In the genomic region with DNA sequence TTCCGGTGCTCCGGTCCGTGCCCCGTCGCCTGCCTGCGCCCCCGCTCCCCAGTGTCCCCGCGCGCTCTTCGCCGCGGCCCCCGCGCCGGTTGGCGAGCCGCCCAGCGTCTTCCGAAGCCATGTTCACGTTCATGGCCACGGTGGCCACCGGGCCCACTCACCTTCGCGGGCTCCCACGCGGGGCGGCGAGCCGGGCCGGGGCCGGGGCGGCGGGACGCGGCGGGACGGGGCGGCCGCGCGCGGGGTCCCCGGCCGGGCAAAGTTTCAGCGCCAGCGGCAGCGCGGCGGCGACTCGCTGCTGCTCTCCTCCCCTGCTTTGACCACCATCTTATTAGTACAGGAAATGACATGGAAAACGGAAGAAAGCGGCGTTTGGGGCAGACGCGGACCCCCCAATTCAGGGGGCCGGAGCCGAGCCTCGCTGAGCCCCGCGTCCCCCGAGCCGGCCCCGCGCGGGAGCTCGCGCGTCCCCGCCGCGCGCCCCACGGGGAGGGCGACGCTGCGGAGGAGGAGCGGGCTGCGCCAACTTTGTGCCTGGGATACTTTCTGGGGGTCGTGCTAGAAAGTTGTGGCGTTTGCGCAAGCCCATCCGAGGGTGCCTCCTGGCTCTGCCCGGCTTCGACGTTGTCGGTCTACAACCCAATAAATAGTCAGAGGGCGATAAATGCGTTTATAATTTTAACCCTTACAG, we compare ENCODE assay signal across 8 mouse cellular contexts. TPM values are rescaled to one million over a fixed set of nuclear protein-coding genes. Genes with fewer than 3 reads are reported as not detected.
DNase-seq lines count a peak whose midpoint lies in the region; ATAC-seq and TF ChIP-seq lines count a peak whose summit lies in the region.

A gene (minus strand): TSS at position 350 of the 691 bp plus-strand sequence.

- peak; percentile 59 for ATAC-seq in forebrain, embryonic 14.5 days
- peak; percentile 22; the same call in 1 of the 2 replicates for ATAC-seq in kidney, embryonic 16.5 days (ENCODE audit: low FRiP score, low TSS enrichment)
- ATAC-seq in liver, embryonic 15.5 days (ENCODE audit: insufficient read depth): no peak; the same call in none of the 2 replicates

- H3K4me1 ChIP-seq in lung, adult 2 months (ENCODE audit: control insufficient read depth, insufficient read depth, low read length): peaks cover 15% of the 10 kb centered on the region
- H3K4me1 ChIP-seq in forebrain, embryonic 14.5 days (ENCODE audit: control insufficient read depth, insufficient read depth, low read length): peaks cover 9% of the 10 kb centered on the region
- peaks cover 50% of the 10 kb centered on the region for H3K4me1 ChIP-seq in kidney, embryonic 16.5 days (ENCODE audit: insufficient read depth, low read length)
- H3K4me1 ChIP-seq in liver, embryonic 15.5 days (replicated peaks): peaks cover 28% of the 10 kb centered on the region
- peaks cover 23% of the 10 kb centered on the region for H3K4me1 ChIP-seq in olfactory bulb, adult 2 months (ENCODE audit: control insufficient read depth, insufficient read depth, low read length)

- H3K9me3 ChIP-seq in forebrain, embryonic 14.5 days (replicated peaks; ENCODE audit: control insufficient read depth, low read length): no peaks in the 10 kb centered on the region
- no peaks in the 10 kb centered on the region for H3K9me3 ChIP-seq in kidney, embryonic 16.5 days (ENCODE audit: low read length)
- H3K9me3 ChIP-seq in liver, embryonic 15.5 days (replicated peaks): no peaks in the 10 kb centered on the region

- H3K36me3 ChIP-seq in forebrain, embryonic 14.5 days (ENCODE audit: control insufficient read depth, insufficient read depth, low read length): no peaks in the 10 kb centered on the region
- H3K36me3 ChIP-seq in kidney, embryonic 16.5 days (ENCODE audit: insufficient read depth, low read length): no peaks in the 10 kb centered on the region
- no peaks in the 10 kb centered on the region for H3K36me3 ChIP-seq in liver, embryonic 15.5 days (replicated peaks)

- no peaks in the 10 kb centered on the region for H3K27me3 ChIP-seq in forebrain, embryonic 14.5 days (replicated peaks; ENCODE audit: control insufficient read depth, insufficient read depth, low read length)
- H3K27me3 ChIP-seq in kidney, embryonic 16.5 days (ENCODE audit: insufficient read depth, low read length): no peaks in the 10 kb centered on the region
- peaks cover 40% of the 10 kb centered on the region for H3K27me3 ChIP-seq in liver, embryonic 15.5 days

- TF ChIP-seq CTCF in lung, adult 2 months (IDR thresholded peaks at IDR 0.05; ENCODE audit: insufficient read depth, low read length): no peak
- no peak for TF ChIP-seq CTCF in olfactory bulb, adult 2 months (IDR thresholded peaks at IDR 0.05; ENCODE audit: insufficient read depth, low read depth, low read length)

- peak within 1 kb of the TSS; percentile 92 for H3K27ac ChIP-seq in forebrain, embryonic 14.5 days (ENCODE audit: low read depth, low read length)
- peak within 1 kb of the TSS; percentile 97 for H3K27ac ChIP-seq in kidney, embryonic 16.5 days (ENCODE audit: low read length)
- peak within 1 kb of the TSS; percentile 76 for H3K27ac ChIP-seq in liver, embryonic 15.5 days (replicated peaks)
- H3K27ac ChIP-seq in olfactory bulb, adult 2 months (ENCODE audit: insufficient read depth, low read depth, low read length): peak within 1 kb of the TSS; percentile 75

- no peak for DNase-seq in lung, adult 2 months
- DNase-seq in lung, postnatal 25 days (ENCODE audit: low spot score): no peak
- peak; percentile 70 to 89 for DNase-seq in adrenal gland, adult (ENCODE audit: inconsistent age in 2 of 2, low spot score in 1 of 2)
- DNase-seq in forebrain, embryonic 14.5 days (ENCODE audit: low spot score): peak; percentile 62
- no peak for DNase-seq in gastrocnemius, postnatal 4 days (ENCODE audit: low spot score in 2 of 2)

- peak within 1 kb of the TSS; percentile 74 for H3K4me2 ChIP-seq in forebrain, embryonic 14.5 days (ENCODE audit: low read length)
- peak within 1 kb of the TSS; percentile 88 for H3K4me2 ChIP-seq in kidney, embryonic 16.5 days (replicated peaks; ENCODE audit: low read depth, low read length)
- H3K4me2 ChIP-seq in liver, embryonic 15.5 days: peak within 1 kb of the TSS; percentile 87

- H3K4me3 ChIP-seq in lung, adult 2 months (replicated peaks; ENCODE audit: extremely low read depth, low read depth, low read length): peak within 1 kb of the TSS; percentile 95
- peak within 1 kb of the TSS; percentile 76 for H3K4me3 ChIP-seq in forebrain, embryonic 14.5 days (ENCODE audit: low read depth, low read length)
- H3K4me3 ChIP-seq in kidney, embryonic 16.5 days (ENCODE audit: low read length): peak within 1 kb of the TSS; percentile 87
- peak within 1 kb of the TSS; percentile 76 for H3K4me3 ChIP-seq in liver, embryonic 15.5 days (replicated peaks)
- H3K4me3 ChIP-seq in olfactory bulb, adult 2 months (ENCODE audit: insufficient read depth, low read depth, low read length): peak within 1 kb of the TSS; percentile 92

- peak within 1 kb of the TSS; percentile 95 for H3K9ac ChIP-seq in forebrain, embryonic 14.5 days (ENCODE audit: low read length)
- H3K9ac ChIP-seq in kidney, embryonic 16.5 days (replicated peaks; ENCODE audit: low read length): peak within 1 kb of the TSS; percentile 100
- peak within 1 kb of the TSS; percentile 84 for H3K9ac ChIP-seq in liver, embryonic 15.5 days

- TF ChIP-seq POLR2A in lung, adult 2 months (IDR thresholded peaks at IDR 0.05; ENCODE audit: borderline replicate concordance, extremely low read depth, low read depth, low read length): no peak
- peak; percentile 53; the same call in 1 of the 2 replicates for TF ChIP-seq POLR2A in olfactory bulb, adult 2 months (IDR thresholded peaks at IDR 0.05; ENCODE audit: insufficient read depth, low read depth, low read length)

- WGBS in lung, adult 2 months: 1% methylated on average over 90 of the region's 90 CpGs
- under 1% methylated on average over 84 of the region's 90 CpGs for WGBS in forebrain, embryonic 14.5 days
- 0% methylated on average over 85 of the region's 90 CpGs for WGBS in kidney, embryonic 16.5 days
- WGBS in liver, embryonic 15.5 days (ENCODE audit: insufficient replicate concordance): under 1% methylated on average over 89 of the region's 90 CpGs
- WGBS in olfactory bulb, adult 2 months: under 1% methylated on average over 90 of the region's 90 CpGs

RNA-seq across cellular contexts. Expression of the gene that starts here (rescaled TPM):
- 12.3 and 14.1 TPM in 2 replicates for polyA plus RNA-seq in lung, adult 2 months (2012; rRNA removed)
- polyA plus RNA-seq in forebrain, embryonic 14.5 days (2014; fragmentation: Nextera tagmentation; extraction: Ambion mirVana): 0.76 and 0.96 TPM in 2 replicates
- 5.5 and 6.2 TPM in 2 replicates for polyA plus RNA-seq in kidney, embryonic 16.5 days (2015; fragmentation: Nextera tagmentation; extraction: Ambion mirVana)
- 2.2 and 3.1 TPM in 2 replicates for polyA plus RNA-seq in liver, embryonic 15.5 days (2015; fragmentation: Nextera tagmentation; extraction: Ambion mirVana)
- not detected in 2 replicates for polyA plus RNA-seq in olfactory bulb, adult 2 months (2012; ENCODE audit: insufficient read depth, insufficient read length, low replicate concordance, missing spikeins)
- total RNA-seq in gastrocnemius, postnatal 4 days (2021): 1 to 10 TPM; 6.7 TPM

Comparison
In these comparisons a context has a peak if more than half of its experiments do, and no peak if none do; other contexts are left out.
1. Peak in DNase-seq, ATAC-seq, H3K4me3 ChIP-seq, H3K27ac ChIP-seq, H3K9ac ChIP-seq and H3K4me2 ChIP-seq in forebrain, embryonic 14.5 days; RNA of the gene not detected or under 1 TPM.
2. DNase-seq: peak in adrenal gland, adult (2 of 2); none in lung, adult 2 months (single experiment), lung, postnatal 25 days (single experiment) and gastrocnemius, postnatal 4 days (0 of 2).
3. Peak in every context shown above with its lines, with median percentiles within 50 percentile points of each other: H3K4me3 ChIP-seq, H3K27ac ChIP-seq, H3K4me2 ChIP-seq and H3K9ac ChIP-seq.